Mouse (Mus musculus): ENCODE measurements at regions not wholly inside any gene's neighbourhood (a gene's known extent, or its start where the extent isn't known, plus 50 kb on each side); places are given as distances from the start of the nearest gene placed in this dataset.

GRCm38 (mm10) chr2:57613243-57613642, 375.8 kb downstream of the Gpd2 start:
- no peak for DNase-seq

GRCm38 (mm10) chr2:57614587-57614991, 377.2 kb downstream of the Gpd2 start:
- DNase-seq = no peak

GRCm38 (mm10) chr2:57616525-57617225, 379.2 kb downstream of the Gpd2 start:
- peak; percentile 9 for DNase-seq

- no peak for DNase-seq
Observed at GRCm38 (mm10) chr2:57617258-57617657, 379.8 kb downstream of the Gpd2 start.

- no peak for DNase-seq
Observed at GRCm38 (mm10) chr2:57644117-57644516, 353.6 kb upstream of the Galnt5 start.

- DNase-seq = peak; percentile 7
Observed at GRCm38 (mm10) chr2:57644541-57644940, 353.1 kb upstream of the Galnt5 start.

GRCm38 (mm10) chr2:57649002-57649401, 348.7 kb upstream of the Galnt5 start:
- no peak for DNase-seq

- no peak for DNase-seq
Observed at GRCm38 (mm10) chr2:57657409-57657808, 340.3 kb upstream of the Galnt5 start.

GRCm38 (mm10) chr2:57661838-57662237, 335.8 kb upstream of the Galnt5 start:
- no peak for DNase-seq

GRCm38 (mm10) chr2:57672007-57672643, 325.6 kb upstream of the Galnt5 start:
- no peak for DNase-seq

- DNase-seq = no peak
Observed at GRCm38 (mm10) chr2:57689877-57690276, 307.8 kb upstream of the Galnt5 start.

GRCm38 (mm10) chr2:57696992-57697772, 300.5 kb upstream of the Galnt5 start:
- DNase-seq = no peak

GRCm38 (mm10) chr2:57698659-57699061, 299.0 kb upstream of the Galnt5 start:
- peak; percentile 49 for DNase-seq

GRCm38 (mm10) chr2:57699226-57699625, 298.5 kb upstream of the Galnt5 start:
- DNase-seq = no peak

GRCm38 (mm10) chr2:57716754-57717510, 280.8 kb upstream of the Galnt5 start:
- DNase-seq = no peak
